Mouse (Mus musculus): ENCODE measurements around the gene Gm4881.

DNA sequence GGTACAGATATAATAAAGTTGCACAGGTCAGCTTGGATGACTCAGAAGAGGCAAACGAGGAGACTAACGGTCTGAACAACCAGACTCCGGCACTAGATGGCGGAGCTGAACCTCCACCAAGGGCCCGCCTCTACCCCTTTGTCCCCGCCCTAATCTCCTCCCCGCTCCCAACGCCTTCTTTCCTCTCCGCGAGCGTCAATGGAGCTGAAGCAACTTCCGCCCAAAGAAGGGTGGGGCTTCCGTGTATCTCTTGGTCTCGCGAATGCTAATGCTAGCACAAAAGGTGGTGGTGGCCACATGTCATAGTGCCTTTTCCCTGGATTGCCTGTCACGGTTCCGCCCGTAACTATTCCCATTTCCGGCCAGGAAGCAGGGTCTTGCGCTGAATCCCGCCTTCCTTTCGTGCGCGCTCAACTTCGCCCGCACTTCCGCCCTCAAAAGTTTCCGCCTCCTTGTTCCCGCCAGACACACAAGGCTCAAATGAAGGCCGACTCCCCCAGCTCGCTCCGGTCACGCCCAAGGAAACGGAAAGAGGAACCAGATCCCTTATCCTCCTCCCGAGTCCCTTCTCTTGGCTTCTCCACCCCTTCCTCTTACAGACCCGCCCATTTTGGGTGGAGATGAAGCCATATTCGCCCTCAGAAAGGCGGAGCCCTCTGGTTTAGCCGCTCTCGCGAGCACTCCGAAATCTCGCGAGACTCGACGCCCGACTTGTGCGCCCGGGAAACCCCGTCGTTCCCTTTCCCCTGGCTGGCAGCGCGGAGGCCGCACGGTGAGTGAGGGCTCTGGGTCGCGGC, 60.2 kb downstream of the Gm4881 start, which contains the start of gene Rps19:
- TF ChIP-seq CTCF (IDR thresholded peaks at IDR 0.05; ENCODE audit: low read depth) (peak; percentile 62), EP300 (IDR thresholded peaks at IDR 0.05; ENCODE audit: low read depth) (peak; percentile 99)
